Mouse (Mus musculus): ENCODE data around the gene Eef1a2.

Eef1a2 gene

GRCm38 (mm10) chr2:181133837-181134590, 22.8 kb downstream of the Eef1a2 start:
- DNase-seq (ENCODE audit: low spot score in 2 of 2) = no peak

- DNase-seq (ENCODE audit: low spot score in 2 of 2) = no peak
These were observed 26.6 kb downstream of the Eef1a2 start for GRCm38 (mm10) chr2:181130245-181130644.

GRCm38 (mm10) chr2:181128963-181129362, 27.9 kb downstream of the Eef1a2 start:
- DNase-seq (ENCODE audit: low spot score in 2 of 2) = peak in 1 of 2 experiments; percentile 51

- DNase-seq (ENCODE audit: low spot score in 2 of 2) = no peak
These were observed 29.0 kb downstream of the Eef1a2 start for GRCm38 (mm10) chr2:181127786-181128185.

- no peak for DNase-seq (ENCODE audit: low spot score in 2 of 2)
These were observed 30.9 kb downstream of the Eef1a2 start for GRCm38 (mm10) chr2:181125726-181126455.

- DNase-seq (ENCODE audit: low spot score in 2 of 2) = no peak
These were observed 34.2 kb downstream of the Eef1a2 start for GRCm38 (mm10) chr2:181122642-181123041.

GRCm38 (mm10) chr2:181120922-181121449, 35.8 kb downstream of the Eef1a2 start:
- DNase-seq (ENCODE audit: low spot score in 2 of 2) = no peak

- DNase-seq (ENCODE audit: low spot score in 2 of 2) = peak; percentile 91 to 94
These were observed 36.9 kb downstream of the Eef1a2 start for GRCm38 (mm10) chr2:181119952-181120351.

- DNase-seq (ENCODE audit: low spot score in 2 of 2) = no peak
These were observed 40.4 kb downstream of the Eef1a2 start for GRCm38 (mm10) chr2:181116436-181116835.

- DNase-seq (ENCODE audit: low spot score in 2 of 2) = no peak
These were observed 41.4 kb downstream of the Eef1a2 start for GRCm38 (mm10) chr2:181115367-181115766.

GRCm38 (mm10) chr2:181113762-181114361, 43.0 kb downstream of the Eef1a2 start:
- DNase-seq (ENCODE audit: low spot score in 2 of 2) = no peak

GRCm38 (mm10) chr2:181111665-181112064, 45.1 kb downstream of the Eef1a2 start:
- DNase-seq (ENCODE audit: low spot score in 2 of 2) = no peak

- DNase-seq (ENCODE audit: low spot score in 2 of 2) = no peak
These were observed 52.7 kb downstream of the Eef1a2 start for GRCm38 (mm10) chr2:181104111-181104510.

- DNase-seq (ENCODE audit: low spot score in 2 of 2) = no peak
These were observed 54.7 kb downstream of the Eef1a2 start for GRCm38 (mm10) chr2:181102161-181102560.

GRCm38 (mm10) chr2:181101626-181102025, 55.2 kb downstream of the Eef1a2 start:
- no peak for DNase-seq (ENCODE audit: low spot score in 2 of 2)

- no peak for DNase-seq (ENCODE audit: low spot score in 2 of 2)
These were observed 56.7 kb downstream of the Eef1a2 start for GRCm38 (mm10) chr2:181100087-181100486.

Data from right cerebral cortex, postnatal 36 days (tissue).